Mouse (Mus musculus): ENCODE measurements around the gene 3830417A13Rik.

The 3830417A13Rik gene

GRCm38 (mm10) chrX:64173248-64173647 lies at the start of gene 3830417A13Rik:
Gene 3830417A13Rik, plus strand, starts transcription at chrX:64173548.
- DNase-seq (ENCODE audit: low spot score in 2 of 2): no peak

- no peak for DNase-seq (ENCODE audit: low spot score in 2 of 2)
These were observed 21.2 kb upstream of the 3830417A13Rik start, which contains the start of gene Gm6760 for GRCm38 (mm10) chrX:64152098-64152497. Gene Gm6760, minus strand, starts transcription at chrX:64152198.

- DNase-seq (ENCODE audit: low spot score in 2 of 2): no peak
These were observed 7.9 kb downstream of the 3830417A13Rik start for GRCm38 (mm10) chrX:64181246-64181645.
